Mouse (Mus musculus) lung, adult 2 months (tissue): ENCODE measurements around the gene Cby1.

Source experiments
- CTCF ChIP-seq: fragments of 200-500 bp; IDR thresholded peaks from 2 replicates; pipeline ENCODE4 v1.5.1; 2011; ENCODE audit warnings: mild to moderate bottlenecking, low read length, control low read depth; ENCODE audit not compliant: insufficient read depth
- POLR2A ChIP-seq: fragments of 200-500 bp; IDR thresholded peaks from 2 replicates; pipeline ENCODE4 v1.6.1; 2011; ENCODE audit warnings: low read depth, mild to moderate bottlenecking, control low read depth, low read length, borderline replicate concordance; ENCODE audit errors: extremely low read depth

DNA sequence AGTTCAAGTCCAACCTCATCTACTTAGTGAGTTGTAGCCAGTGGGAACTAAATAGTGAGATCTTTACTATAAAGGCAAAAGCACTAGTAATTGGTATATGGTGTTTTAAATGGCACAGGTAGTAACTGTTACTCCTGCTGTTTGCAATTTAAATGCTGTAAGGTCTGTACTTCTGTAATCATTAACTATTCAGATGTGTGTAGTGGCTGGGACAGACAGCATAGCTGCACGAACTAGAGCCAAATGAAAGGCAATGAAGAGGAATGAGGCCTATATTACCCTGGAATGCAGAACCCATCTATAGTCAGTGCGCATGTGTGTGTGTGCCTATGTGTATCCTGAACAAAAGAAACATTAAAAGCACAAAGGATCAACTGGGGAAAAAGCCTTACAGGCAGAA lies 18.9 kb downstream of the Cby1 start:
- no peak for TF ChIP-seq POLR2A
- no peak for TF ChIP-seq CTCF
